Mouse (Mus musculus) G1E (cell line): ENCODE measurements around the gene Gm6676. TPM values are rescaled to one million over a fixed set of nuclear protein-coding genes. Genes with fewer than 3 reads are reported as not detected.
"Not testable (repeated sequence)": the region's sequence is repeated elsewhere in the genome, so short reads cannot be mapped to it uniquely, and the experiment has no call there.

Experiments used
- ATAC-seq: 2 replicates; pipeline ENCODE4 v1.8.0; 2016; ENCODE audit warnings: mild to moderate bottlenecking; ENCODE audit not compliant: insufficient number of reproducible peaks, poor library complexity, low FRiP score, severe bottlenecking; ENCODE audit errors: extremely low read depth
- DNase-seq: peaks from one replicate; pipeline ENCODE4 v3.0.0; 2012; ENCODE audit warnings: low spot score
- H3K27me3 ChIP-seq: 2 replicates; pipeline ENCODE4 v1.6.1; 2012; ENCODE audit warnings: mild to moderate bottlenecking, low read length, inconsistent platforms; ENCODE audit not compliant: insufficient read depth
- H3K36me3 ChIP-seq: replicated peaks from 2 replicates; pipeline ENCODE3; 2012; ENCODE audit warnings: mild to moderate bottlenecking, inconsistent platforms
- H3K4me1 ChIP-seq: 2 replicates; pipeline ENCODE4 v1.6.1; 2012; ENCODE audit warnings: low read depth, low read length, inconsistent platforms, mixed read lengths; ENCODE audit not compliant: insufficient read depth
- H3K4me3 ChIP-seq: 2 replicates; pipeline ENCODE4 v1.5.1; 2012; ENCODE audit warnings: low read depth, mild to moderate bottlenecking, inconsistent platforms, low read length, moderate library complexity, mixed read lengths
- H3K9me3 ChIP-seq: replicated peaks from 2 replicates; pipeline ENCODE4 v1.6.1; 2012; ENCODE audit warnings: inconsistent platforms
- polyA plus RNA-seq: library from polyadenylated mRNA; stranded (reverse); fragments of >175 nt; gene quantifications from 2 replicates; pipeline ENCODE4 v1.2.3, GENCODE M21; 2012
- total RNA-seq, 2 experiments: library from RNA; stranded (forward) in 1 of 2; stranded (reverse) in 1 of 2; fragments of 200-1000 nt in 1 of 2; fragments of >200 nt in 1 of 2; fragmentation: Nextera tagmentation in 1 of 2; gene quantifications; 2 replicates each; pipeline ENCODE4 v1.2.3; 2014 to 2017

Gene Gm6676
- total RNA-seq (2014; fragmentation: Nextera tagmentation) (not detected in 2 replicates), total RNA-seq (2017) (not detected in 2 replicates), polyA plus RNA-seq (not detected in 2 replicates)

DNA sequence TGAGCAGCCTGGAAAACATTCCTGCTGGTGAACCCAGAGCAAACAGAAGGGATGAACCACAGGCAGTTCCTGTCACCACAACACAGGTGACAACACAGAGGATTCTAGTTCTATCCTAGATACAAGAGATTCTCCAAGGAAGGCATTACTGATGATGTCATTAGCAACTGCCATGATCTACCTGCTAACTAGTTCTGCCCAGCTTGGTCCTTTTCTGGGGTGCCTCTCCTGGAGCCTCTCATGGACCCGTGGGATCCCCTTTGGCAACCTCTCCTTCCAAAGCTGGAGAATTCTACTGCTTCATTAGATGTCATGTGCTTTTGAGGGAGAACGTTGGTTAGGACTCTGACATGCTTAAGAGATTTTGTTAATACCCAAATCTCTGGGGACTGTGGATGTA lies at the start of gene Gm6676:
Gene Gm6676, minus strand, starts transcription at position 101 of the 400 bp plus-strand sequence.
- not testable (repeated sequence) for H3K36me3 ChIP-seq, H3K4me3 ChIP-seq, H3K9me3 ChIP-seq, ATAC-seq, H3K4me1 ChIP-seq, H3K27me3 ChIP-seq, DNase-seq

DNA sequence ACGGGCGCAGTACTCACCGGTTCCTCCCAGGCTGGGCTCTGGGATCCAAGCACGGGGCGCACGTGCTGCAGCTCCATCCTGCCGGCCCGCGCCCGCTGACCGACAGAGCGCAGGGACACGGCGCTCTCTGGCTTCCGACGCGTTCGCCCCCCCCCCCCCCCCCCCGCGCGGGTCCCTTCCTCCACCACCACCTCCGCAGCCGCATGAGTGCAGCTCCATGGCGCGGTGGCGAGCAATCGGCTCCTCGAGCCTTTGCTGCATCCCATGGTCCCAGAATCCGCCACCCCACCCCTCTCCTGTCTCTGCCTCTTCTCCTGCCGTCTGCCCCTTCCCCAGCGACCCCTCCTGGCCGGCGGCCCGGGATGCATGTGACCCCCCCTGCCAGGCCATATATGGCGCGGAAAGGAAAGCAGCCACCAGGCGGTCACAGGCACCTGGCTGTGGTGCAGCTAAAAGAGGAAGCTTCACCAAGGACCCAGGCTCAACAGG lies 49.3 kb upstream of the Gm6676 start, which contains the start of gene Gm3512:
Gene Gm3512, minus strand, starts transcription at position 51 of the 489 bp plus-strand sequence.
- H3K4me3 ChIP-seq, H3K36me3 ChIP-seq, H3K4me1 ChIP-seq, H3K27me3 ChIP-seq, H3K9me3 ChIP-seq, ATAC-seq, DNase-seq: not testable (repeated sequence)

DNA sequence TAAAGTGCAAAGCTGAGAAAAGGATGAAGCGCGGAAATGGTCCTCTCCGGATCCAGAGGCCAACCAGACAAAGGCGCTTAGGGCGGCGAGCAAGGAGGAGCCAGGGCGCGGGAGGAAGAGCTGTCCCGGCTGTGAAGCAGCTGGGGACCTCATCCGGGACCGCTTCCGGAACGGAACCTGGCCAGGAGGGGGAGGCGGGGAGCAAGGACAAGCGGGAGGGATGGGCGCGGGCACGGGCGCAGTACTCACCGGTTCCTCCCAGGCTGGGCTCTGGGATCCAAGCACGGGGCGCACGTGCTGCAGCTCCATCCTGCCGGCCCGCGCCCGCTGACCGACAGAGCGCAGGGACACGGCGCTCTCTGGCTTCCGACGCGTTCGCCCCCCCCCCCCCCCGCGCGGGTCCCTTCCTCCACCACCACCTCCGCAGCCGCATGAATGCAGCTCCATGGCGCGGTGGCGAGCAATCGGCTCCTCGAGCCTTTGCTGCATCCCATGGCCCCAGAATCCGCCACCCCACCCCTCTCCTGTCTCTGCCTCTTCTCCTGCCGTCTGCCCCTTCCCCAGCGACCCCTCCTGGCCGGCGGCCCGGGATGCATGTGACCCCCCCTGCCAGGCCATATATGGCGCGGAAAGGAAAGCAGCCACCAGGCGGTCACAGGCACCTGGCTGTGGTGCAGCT lies 19.9 kb downstream of the Gm6676 start:
- not testable (repeated sequence) for DNase-seq, H3K27me3 ChIP-seq

DNA sequence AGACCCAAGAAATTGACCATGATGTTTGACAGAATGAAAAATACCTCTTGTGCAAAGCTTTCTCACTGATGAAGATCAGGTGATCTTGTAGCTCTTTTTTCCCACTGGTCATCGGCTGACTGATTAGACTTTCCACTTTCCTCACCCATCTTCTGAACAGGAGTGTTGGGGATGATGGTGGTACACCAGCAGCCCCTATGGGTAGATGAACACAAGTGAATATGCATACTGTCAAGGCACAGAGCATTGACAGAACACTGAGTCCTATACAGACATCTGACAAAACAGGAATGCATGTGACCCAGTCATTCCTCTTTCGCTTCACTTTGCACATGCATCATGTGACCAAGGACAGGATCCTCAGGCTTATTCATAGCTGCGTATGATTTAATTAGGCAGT lies 24.7 kb downstream of the Gm6676 start, which contains the start of gene Gm3696:
Gene Gm3696, minus strand, starts transcription at position 101 of the 400 bp plus-strand sequence.
- not testable (repeated sequence) for H3K27me3 ChIP-seq, H3K4me3 ChIP-seq, H3K9me3 ChIP-seq, ATAC-seq, H3K36me3 ChIP-seq, H3K4me1 ChIP-seq, DNase-seq

More for the DNA sequence above, 19.9 kb downstream of the Gm6676 start:
- not testable (repeated sequence) for H3K9me3 ChIP-seq, ATAC-seq, H3K4me3 ChIP-seq, H3K4me1 ChIP-seq, H3K36me3 ChIP-seq

Other genes starting within 250 kb of the Gm6676 start
- gene Gm3667, start 235.4 kb downstream of the Gm6676 start, total RNA-seq (2014; fragmentation: Nextera tagmentation) = not detected in 2 replicates
- not detected in 2 replicates for gene Gm3667, start 235.4 kb downstream of the Gm6676 start, total RNA-seq (2017)
- not detected in 2 replicates for gene Gm3667, start 235.4 kb downstream of the Gm6676 start, polyA plus RNA-seq
- gene Gm6356, start 151.6 kb downstream of the Gm6676 start, total RNA-seq (2014; fragmentation: Nextera tagmentation) = not detected in 2 replicates
- gene Gm6356, start 151.6 kb downstream of the Gm6676 start, total RNA-seq (2017) = 0.11 TPM in 1 of 2 replicates, not detected in the other
- gene Gm6356, start 151.6 kb downstream of the Gm6676 start, polyA plus RNA-seq = not detected in 2 replicates
- not detected in 2 replicates for gene Gm10406, start 98.0 kb downstream of the Gm6676 start, total RNA-seq (2014; fragmentation: Nextera tagmentation)
- 0.49 TPM in 1 of 2 replicates, not detected in the other for gene Gm10406, start 98.0 kb downstream of the Gm6676 start, total RNA-seq (2017)
- not detected in 2 replicates for gene Gm10406, start 98.0 kb downstream of the Gm6676 start, polyA plus RNA-seq
- not detected in 2 replicates for gene Gm3685, start 80.4 kb downstream of the Gm6676 start, total RNA-seq (2014; fragmentation: Nextera tagmentation)
- not detected in 2 replicates for gene Gm3685, start 80.4 kb downstream of the Gm6676 start, total RNA-seq (2017)
- not detected in 2 replicates for gene Gm3685, start 80.4 kb downstream of the Gm6676 start, polyA plus RNA-seq
- gene Gm3696, start 24.8 kb downstream of the Gm6676 start, total RNA-seq (2014; fragmentation: Nextera tagmentation) = not detected in 2 replicates
- gene Gm3696, start 24.8 kb downstream of the Gm6676 start, total RNA-seq (2017) = 0.49 TPM in 1 of 2 replicates, not detected in the other
- not detected in 2 replicates for gene Gm3696, start 24.8 kb downstream of the Gm6676 start, polyA plus RNA-seq
- gene Gm3512, start 49.1 kb upstream of the Gm6676 start, total RNA-seq (2014; fragmentation: Nextera tagmentation) = not detected in 2 replicates
- not detected in 2 replicates for gene Gm3512, start 49.1 kb upstream of the Gm6676 start, total RNA-seq (2017)
- gene Gm3512, start 49.1 kb upstream of the Gm6676 start, polyA plus RNA-seq = not detected in 2 replicates
- not detected in 2 replicates for gene Gm16434, start 69.1 kb upstream of the Gm6676 start, total RNA-seq (2014; fragmentation: Nextera tagmentation)
- gene Gm16434, start 69.1 kb upstream of the Gm6676 start, total RNA-seq (2017) = not detected in 2 replicates
- gene Gm16434, start 69.1 kb upstream of the Gm6676 start, polyA plus RNA-seq = not detected in 2 replicates
- not detected in 2 replicates for gene Gm3727, start 139.3 kb upstream of the Gm6676 start, total RNA-seq (2014; fragmentation: Nextera tagmentation)
- gene Gm3727, start 139.3 kb upstream of the Gm6676 start, total RNA-seq (2017) = 0.11 and 0.17 TPM in 2 replicates
- gene Gm3727, start 139.3 kb upstream of the Gm6676 start, polyA plus RNA-seq = not detected in 2 replicates
- not detected in 2 replicates for gene Gm3739, start 189.6 kb upstream of the Gm6676 start, total RNA-seq (2014; fragmentation: Nextera tagmentation)
- 0.05 TPM in 1 of 2 replicates, not detected in the other for gene Gm3739, start 189.6 kb upstream of the Gm6676 start, total RNA-seq (2017)
- gene Gm3739, start 189.6 kb upstream of the Gm6676 start, polyA plus RNA-seq = not detected in 2 replicates
- not detected in 2 replicates for gene Gm5797, start 207.0 kb upstream of the Gm6676 start, total RNA-seq (2014; fragmentation: Nextera tagmentation)
- not detected in 2 replicates for gene Gm5797, start 207.0 kb upstream of the Gm6676 start, total RNA-seq (2017)
- gene Gm5797, start 207.0 kb upstream of the Gm6676 start, polyA plus RNA-seq = not detected in 2 replicates
- not detected in 2 replicates for gene Gm8374, start 239.7 kb upstream of the Gm6676 start, total RNA-seq (2014; fragmentation: Nextera tagmentation)
- gene Gm8374, start 239.7 kb upstream of the Gm6676 start, total RNA-seq (2017) = 0.23 and 0.27 TPM in 2 replicates
- not detected in 2 replicates for gene Gm8374, start 239.7 kb upstream of the Gm6676 start, polyA plus RNA-seq